Mouse (Mus musculus) urinary bladder, postnatal 4 days (tissue): Measurements from ENCODE around the gene Rasa4.
"Not testable (repeated sequence)": the region's sequence is repeated elsewhere in the genome, so short reads cannot be mapped to it uniquely, and the experiment has no call there.

Source experiments
- DNase-seq, 2 experiments: peaks; one replicate each; pipeline ENCODE4 v3.0.0; 2021 to 2022; ENCODE audit warnings: low spot score in 2 of 2

Gene Rasa4

GRCm38 (mm10) chr5:136109042-136109441, 25.3 kb downstream of the Rasa4 start:
- no peak for DNase-seq

DNA sequence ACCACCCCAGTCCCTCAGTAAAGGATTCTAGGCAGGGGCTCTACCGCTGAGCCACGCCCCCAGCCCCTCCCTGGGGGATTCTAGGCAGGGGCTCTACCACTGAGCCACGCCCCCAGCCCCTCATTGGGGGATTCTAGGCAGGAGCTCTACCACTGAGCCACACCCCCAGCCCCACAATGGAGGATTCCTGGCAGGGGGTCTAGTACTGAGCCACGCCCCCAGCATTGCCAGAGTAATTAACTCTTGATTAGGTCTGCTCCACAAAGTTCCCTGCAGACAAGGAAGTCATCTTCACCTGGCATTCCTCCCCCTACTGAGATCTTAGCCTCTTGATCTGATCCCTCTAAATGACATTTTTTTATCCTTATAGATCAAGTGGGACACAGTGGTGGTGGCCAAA, 29.8 kb downstream of the Rasa4 start:
- not testable (repeated sequence) for DNase-seq

- peak; percentile 93 to 96 for DNase-seq
These were observed 32.4 kb downstream of the Rasa4 start, which contains the start of gene Polr2j for GRCm38 (mm10) chr5:136115891-136116783. Gene Polr2j (plus strand): TSS chr5:136116631.

- DNase-seq = no peak
These were observed 33.0 kb downstream of the Rasa4 start for GRCm38 (mm10) chr5:136116784-136117112.

DNA sequence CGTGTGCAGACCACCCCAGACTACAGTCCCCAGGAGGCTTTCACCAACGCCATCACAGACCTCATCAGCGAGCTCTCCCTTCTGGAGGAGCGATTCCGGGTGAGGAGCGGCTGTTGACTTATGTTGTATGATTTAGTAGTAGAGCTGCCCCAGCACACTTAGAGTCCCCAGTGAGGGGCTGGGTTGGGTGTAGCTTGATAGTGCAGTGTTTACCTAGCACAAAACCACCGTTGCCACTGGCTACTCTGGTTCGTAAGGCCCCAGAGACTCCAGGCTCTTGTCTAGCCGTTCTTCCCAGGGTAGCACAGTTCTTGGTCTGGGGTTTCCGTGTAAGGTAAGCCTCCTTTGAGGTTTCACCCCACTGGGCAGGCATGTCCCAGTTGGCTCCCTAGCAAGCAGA, 38.4 kb downstream of the Rasa4 start:
- no peak for DNase-seq

- DNase-seq = peak; percentile 92 to 96
These were observed 52.0 kb downstream of the Rasa4 start, which contains the start of the genes Lrwd1 and Alkbh4 for GRCm38 (mm10) chr5:136135571-136136291. Gene Lrwd1 (minus strand): TSS chr5:136136074. Gene Alkbh4 (plus strand): TSS chr5:136136146.

DNA sequence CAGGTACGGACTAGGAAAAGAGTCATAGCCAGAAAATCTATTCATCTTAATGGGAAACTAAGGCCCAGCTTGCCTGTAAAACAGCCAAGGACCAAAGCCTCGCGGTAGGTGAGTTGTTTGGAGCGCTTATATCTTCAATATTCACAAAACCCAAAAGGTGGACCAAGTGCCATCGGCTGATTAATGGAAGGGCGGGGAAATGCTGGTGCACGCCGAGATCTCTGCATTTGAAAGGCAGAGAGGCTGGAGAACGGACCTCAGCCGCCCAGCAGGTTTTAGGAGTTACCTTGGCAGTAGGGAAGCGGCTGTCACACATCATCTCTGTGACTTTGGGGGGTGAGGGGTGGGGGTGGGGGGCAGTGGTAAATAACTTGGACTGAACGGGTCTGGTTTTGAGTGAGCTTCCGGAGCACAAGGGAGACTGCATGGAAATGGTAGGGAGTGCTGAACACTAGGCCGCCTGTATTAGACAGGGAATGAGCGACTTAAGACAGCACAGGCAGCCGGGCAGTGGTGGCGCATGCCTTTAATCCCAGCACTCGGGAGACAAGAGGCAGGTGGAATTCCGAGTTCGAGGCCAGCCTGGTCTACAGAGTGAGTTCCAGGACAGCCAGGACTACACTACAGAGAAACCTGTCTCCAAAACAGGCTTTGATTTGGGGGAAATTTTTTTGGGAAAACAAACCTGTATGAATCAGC, 52.7 kb downstream of the Rasa4 start:
- no peak for DNase-seq

DNA sequence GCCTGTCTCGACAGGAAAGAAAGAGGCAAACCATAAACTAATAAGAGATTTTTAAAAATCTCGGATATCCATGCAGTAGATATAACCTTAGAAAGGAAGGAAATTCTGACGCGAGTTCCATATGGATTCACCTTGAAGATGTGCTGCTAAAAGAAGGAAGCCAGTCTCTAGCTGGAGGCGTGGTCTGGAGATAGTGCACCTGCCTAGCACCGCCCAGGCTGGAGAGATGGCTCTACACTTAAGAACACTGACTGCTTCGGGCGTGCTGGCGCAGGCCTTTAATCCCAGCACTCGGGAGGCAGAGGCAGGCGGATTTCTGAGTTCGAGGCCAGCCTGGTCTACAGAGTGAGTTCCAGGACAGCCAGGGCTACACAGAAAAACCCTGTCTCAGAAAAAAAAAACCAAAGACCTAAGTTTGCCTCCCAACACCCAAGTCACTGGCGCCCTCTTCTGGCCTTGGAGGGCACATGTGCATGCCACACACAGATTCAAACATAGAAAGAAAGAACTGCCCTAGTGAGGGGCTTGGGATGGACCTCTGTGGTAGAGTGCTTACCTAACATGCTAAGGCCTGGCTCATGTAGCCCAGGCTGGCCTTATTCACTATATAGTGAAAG, 54.0 kb downstream of the Rasa4 start:
- no peak for DNase-seq

GRCm38 (mm10) chr5:136139393-136139792, 55.7 kb downstream of the Rasa4 start:
- DNase-seq = no peak

- no peak for DNase-seq
These were observed 56.4 kb downstream of the Rasa4 start for GRCm38 (mm10) chr5:136140057-136140482.

DNA sequence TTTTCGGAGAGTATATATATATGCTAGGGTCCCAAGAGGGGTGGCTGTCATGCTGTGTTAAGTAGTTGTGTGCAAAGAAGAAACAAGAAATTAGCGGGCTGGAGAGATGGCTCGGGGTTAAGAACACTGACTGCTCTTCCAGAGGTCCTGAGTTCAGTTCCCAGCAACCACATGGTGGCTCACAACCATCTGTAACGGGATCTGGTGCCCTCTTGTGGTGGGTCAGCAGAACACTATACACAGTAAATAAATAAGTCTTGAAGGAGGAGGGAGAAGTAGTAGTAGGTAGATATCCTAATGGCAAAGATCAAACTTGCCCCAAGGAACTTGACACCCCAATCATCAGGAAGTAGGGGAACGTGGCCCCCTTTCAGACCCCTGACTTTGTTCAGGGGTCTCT, 59.0 kb downstream of the Rasa4 start:
- DNase-seq = no peak

DNA sequence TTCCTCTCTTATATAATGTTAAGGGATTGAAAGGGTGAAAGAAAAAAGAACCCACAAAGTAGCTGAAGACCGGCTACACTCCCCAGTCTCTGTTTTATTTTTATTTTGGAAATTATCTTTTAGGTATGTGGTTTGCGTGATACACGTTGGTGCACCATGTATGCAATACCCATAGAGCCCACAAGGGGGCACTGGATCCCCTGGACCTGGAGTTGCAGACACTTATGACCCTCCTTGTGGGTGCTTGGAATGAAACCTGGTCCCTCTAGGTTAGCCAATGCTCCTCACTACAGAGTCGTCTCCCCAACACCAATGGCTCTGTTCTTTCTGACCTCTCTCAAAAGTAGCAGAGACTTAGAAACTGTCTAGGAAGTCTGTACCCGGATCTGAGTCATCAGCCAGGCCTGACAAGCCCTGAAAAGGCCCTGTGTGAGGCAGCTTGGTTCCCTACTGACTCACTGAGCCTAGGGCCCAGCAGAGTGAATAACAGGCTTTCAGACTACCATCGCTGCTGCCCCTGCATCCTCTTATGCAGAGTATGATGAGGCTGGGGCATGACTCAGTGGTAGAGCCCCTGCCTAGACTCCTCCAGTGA, 59.5 kb downstream of the Rasa4 start:
- DNase-seq = no peak

GRCm38 (mm10) chr5:136144606-136145430, 61.1 kb downstream of the Rasa4 start:
- no peak for DNase-seq

DNA sequence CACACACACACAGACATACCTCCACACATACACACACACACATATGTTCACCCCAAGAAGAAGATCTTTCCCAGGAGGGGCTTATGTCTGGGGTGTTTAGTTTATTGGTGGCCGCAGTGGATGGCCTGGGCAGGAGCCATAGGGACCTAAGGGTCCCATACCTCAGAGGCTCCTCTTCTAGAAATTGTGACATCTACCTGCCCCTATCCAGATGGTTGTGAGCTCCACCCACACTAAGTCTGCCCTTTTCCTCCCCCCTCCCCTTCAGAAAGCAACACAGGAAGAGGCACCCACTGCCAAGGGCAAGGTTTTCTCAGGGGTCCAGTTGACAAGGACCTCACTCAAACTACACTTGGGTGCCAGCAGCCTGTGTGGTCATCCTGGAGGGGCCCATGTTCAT, 63.2 kb downstream of the Rasa4 start:
- no peak for DNase-seq

DNA sequence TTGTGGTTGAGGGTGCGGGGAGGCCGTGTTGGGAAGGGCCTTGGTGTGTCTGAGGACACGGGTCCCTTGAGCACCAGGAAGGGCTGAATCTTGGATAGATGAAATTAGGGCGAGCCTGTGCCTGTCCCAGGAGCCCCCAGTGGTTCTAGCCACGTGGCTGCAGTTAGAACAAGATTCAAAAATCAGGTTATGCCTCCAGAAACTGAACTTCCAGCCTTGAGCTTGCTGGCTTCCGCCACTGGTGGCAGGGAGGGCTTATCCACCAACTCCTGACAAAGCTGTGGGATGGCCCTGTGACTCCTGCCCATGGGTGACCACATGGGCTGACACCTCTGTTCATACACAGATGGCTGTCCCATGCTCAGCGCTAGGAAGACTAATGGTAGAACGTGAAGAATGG, 64.0 kb downstream of the Rasa4 start:
- no peak for DNase-seq

DNA sequence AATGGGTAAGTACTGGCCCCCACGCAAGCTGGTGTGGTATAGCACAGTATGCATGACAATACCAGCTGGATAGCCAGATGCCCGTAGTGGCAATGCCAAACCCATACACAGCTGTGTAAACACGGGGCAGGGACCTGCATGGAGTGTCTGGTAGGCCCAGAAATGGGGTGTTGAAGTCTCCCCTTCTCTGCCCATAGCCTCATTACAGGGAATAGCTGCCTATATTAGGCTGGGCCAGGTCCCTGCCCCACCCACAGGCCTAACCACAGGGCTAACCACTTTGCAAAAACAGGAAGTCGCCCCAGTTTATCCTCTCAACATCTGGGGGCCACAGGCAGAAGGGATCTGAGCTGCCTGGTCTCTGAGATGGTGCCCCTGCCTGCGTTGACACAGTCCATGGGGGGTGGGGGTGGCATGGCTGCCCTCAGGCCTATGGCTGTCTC, 65.4 kb downstream of the Rasa4 start:
- not testable (repeated sequence) for DNase-seq

- DNase-seq = no peak
These were observed 68.6 kb downstream of the Rasa4 start for GRCm38 (mm10) chr5:136152365-136152764.

DNA sequence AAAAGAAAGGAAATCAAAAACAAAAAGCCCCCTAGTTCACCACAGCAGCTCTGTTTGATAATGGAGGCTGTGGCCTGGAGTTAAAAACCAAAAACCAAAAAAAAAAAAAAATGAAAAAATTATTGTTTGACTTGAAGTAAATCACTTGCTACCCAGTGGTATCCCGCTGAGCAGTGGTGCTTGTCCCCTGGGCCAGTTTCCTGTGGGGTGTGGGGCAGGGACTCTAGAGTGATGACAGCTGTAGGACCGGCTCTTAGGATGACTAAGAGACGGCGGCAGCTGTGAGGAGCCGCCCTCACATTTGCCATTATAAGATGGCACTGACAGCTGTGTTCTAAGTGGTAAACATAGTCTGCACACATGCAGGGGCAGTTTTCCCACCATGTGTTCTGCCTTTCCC, 71.7 kb downstream of the Rasa4 start:
- DNase-seq = no peak

- peak in 1 of 2 experiments; percentile 48 for DNase-seq
These were observed 76.4 kb downstream of the Rasa4 start for GRCm38 (mm10) chr5:136160084-136160483.
